Mouse (Mus musculus): Measurements from ENCODE around the gene Vars.

Gene Vars

GRCm38 (mm10) chr17:35048149-35048931 lies 47.6 kb downstream of the Vars start:
- DNase-seq (ENCODE audit: low read depth, low spot score), result no peak

- no peak for DNase-seq (ENCODE audit: low read depth, low spot score)
Observed at GRCm38 (mm10) chr17:35048932-35049440, 48.2 kb downstream of the Vars start.

GRCm38 (mm10) chr17:35049561-35050016 lies 48.8 kb downstream of the Vars start, which contains the start of gene Clic1:
TSS of gene Clic1 (plus strand) at chr17:35049966.
- DNase-seq (ENCODE audit: low read depth, low spot score), result peak; percentile 69

GRCm38 (mm10) chr17:35050126-35050750 lies 49.5 kb downstream of the Vars start:
- peak; percentile 46 for DNase-seq (ENCODE audit: low read depth, low spot score)

- DNase-seq (ENCODE audit: low read depth, low spot score), result peak; percentile 37
Observed at GRCm38 (mm10) chr17:35051156-35052086, 50.6 kb downstream of the Vars start.

- DNase-seq (ENCODE audit: low read depth, low spot score), result no peak
Observed at GRCm38 (mm10) chr17:35052271-35052798, 51.5 kb downstream of the Vars start.

- DNase-seq (ENCODE audit: low read depth, low spot score), result no peak
Observed at GRCm38 (mm10) chr17:35055691-35056495, 55.1 kb downstream of the Vars start.

- DNase-seq (ENCODE audit: low read depth, low spot score), result no peak
Observed at GRCm38 (mm10) chr17:35057090-35057489, 56.3 kb downstream of the Vars start.

GRCm38 (mm10) chr17:35058316-35058715 lies 57.5 kb downstream of the Vars start:
- no peak for DNase-seq (ENCODE audit: low read depth, low spot score)

GRCm38 (mm10) chr17:35058911-35059892 lies 58.4 kb downstream of the Vars start, which contains the start of gene Ddah2:
TSS of gene Ddah2 (plus strand) at chr17:35059035.
- DNase-seq (ENCODE audit: low read depth, low spot score), result peak; percentile 91

- no peak for DNase-seq (ENCODE audit: low read depth, low spot score)
Observed at GRCm38 (mm10) chr17:35060071-35060470, 59.3 kb downstream of the Vars start.

- DNase-seq (ENCODE audit: low read depth, low spot score), result no peak
Observed at GRCm38 (mm10) chr17:35060737-35061297, 60.0 kb downstream of the Vars start.

GRCm38 (mm10) chr17:35061299-35061698 lies 60.5 kb downstream of the Vars start:
- DNase-seq (ENCODE audit: low read depth, low spot score), result no peak

GRCm38 (mm10) chr17:35063466-35063865 lies 62.7 kb downstream of the Vars start:
- no peak for DNase-seq (ENCODE audit: low read depth, low spot score)

- DNase-seq (ENCODE audit: low read depth, low spot score), result no peak
Observed at GRCm38 (mm10) chr17:35064378-35064877, 63.6 kb downstream of the Vars start.

- peak; percentile 54 for DNase-seq (ENCODE audit: low read depth, low spot score)
Observed at GRCm38 (mm10) chr17:35064951-35065947, 64.5 kb downstream of the Vars start, which contains the start of gene Ly6g6c. TSS of gene Ly6g6c (plus strand) at chr17:35065388.
